Mouse (Mus musculus) bone marrow macrophage, adult 2 months (primary cell): Measurements from ENCODE around the gene Igsf3. TPM values are rescaled to one million over a fixed set of nuclear protein-coding genes. Genes with fewer than 3 reads are reported as not detected.

Experiments used
- H3K27ac ChIP-seq: 2 replicates; pipeline ENCODE4 v1.5.1; 2012; ENCODE audit warnings: low read depth, low read length; ENCODE audit not compliant: insufficient read depth
- H3K4me1 ChIP-seq: 2 replicates; pipeline ENCODE4 v1.6.1; 2012; ENCODE audit warnings: low read length; ENCODE audit not compliant: control insufficient read depth, insufficient read depth
- H3K4me3 ChIP-seq: 2 replicates; pipeline ENCODE4 v1.5.1; 2012; ENCODE audit warnings: mild to moderate bottlenecking, low read length, moderate library complexity; ENCODE audit not compliant: insufficient read depth
- CTCF ChIP-seq: IDR thresholded peaks from 2 replicates; pipeline ENCODE4 v1.5.1; 2012; ENCODE audit warnings: low read depth, mild to moderate bottlenecking, low read length, moderate library complexity
- POLR2A ChIP-seq: IDR thresholded peaks from 2 replicates; pipeline ENCODE4 v1.6.1; 2012; ENCODE audit warnings: mild to moderate bottlenecking, low read depth, low read length, borderline replicate concordance
- polyA plus RNA-seq: library from polyadenylated mRNA; stranded (reverse); fragments of >200 nt; gene quantifications from 2 replicates; pipeline ENCODE4 v1.2.4, GENCODE M21; 2012; ENCODE audit not compliant: missing spikeins, insufficient read depth, insufficient read length

Igsf3 gene
- polyA plus RNA-seq, 1 experiment, result not detected

DNA sequence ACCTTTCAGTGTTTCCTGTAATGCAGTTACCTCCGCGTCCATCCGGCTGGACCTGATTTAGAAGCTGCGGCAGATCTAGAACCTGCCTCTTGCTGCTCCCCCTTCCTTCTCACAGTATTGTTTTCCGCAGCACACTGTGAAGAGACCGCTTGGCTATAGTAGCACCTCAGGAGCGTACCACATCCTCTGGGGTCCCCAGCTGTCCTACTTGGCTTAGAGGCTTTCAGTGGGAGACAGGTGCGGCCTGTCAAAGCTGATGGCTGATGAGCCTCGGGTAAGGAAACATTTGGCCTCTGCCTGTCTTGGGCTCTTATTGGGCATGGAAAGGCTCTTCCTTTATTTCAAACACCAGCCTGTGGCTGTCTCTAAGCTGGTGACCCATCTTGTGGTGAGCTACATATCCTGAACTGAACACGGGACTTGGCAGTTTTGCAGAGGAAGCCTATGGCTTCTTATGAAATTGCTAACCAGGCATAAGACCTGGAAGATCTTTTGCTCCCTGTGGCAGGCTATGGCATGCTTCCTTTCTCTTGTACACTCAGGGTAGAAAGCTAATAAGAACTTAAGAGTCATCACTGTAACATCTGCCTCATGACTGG lies 120.6 kb downstream of the Igsf3 start:
- 0 out of 2 replicates have a peak, but pooled peaks cover 3% of the 10 kb centered on the region for H3K4me1 ChIP-seq
- no peak overlapping the region for H3K27ac ChIP-seq
- H3K4me3 ChIP-seq, result no peak overlapping the region
- no peak for TF ChIP-seq CTCF
- TF ChIP-seq POLR2A, result no peak

DNA sequence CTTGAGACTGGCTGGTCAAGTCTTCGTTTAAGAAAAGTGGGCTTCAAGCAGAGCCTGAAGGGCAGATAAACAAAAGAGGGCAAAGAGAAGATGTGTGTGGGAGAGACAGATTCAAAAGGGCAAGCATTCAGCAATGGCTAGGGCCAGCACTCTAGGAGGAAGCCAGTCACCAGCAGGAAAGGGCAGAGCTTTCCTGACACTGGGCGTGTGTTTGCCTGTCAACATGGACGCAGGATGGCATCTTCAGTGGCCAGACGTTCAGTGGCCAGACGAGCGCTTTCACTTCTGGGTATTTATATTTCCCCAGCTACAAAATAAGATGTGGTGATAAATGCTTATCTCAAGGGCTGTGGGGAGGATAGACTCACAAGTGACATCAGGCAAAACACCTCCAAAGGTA lies 123.0 kb downstream of the Igsf3 start:
- Histone ChIP-seq H3K4me3 (no peak overlapping the region), H3K4me1 (no peaks in the 10 kb centered on the region), H3K27ac (no peak overlapping the region)
- no peak for TF ChIP-seq POLR2A
- TF ChIP-seq CTCF, result no peak

DNA sequence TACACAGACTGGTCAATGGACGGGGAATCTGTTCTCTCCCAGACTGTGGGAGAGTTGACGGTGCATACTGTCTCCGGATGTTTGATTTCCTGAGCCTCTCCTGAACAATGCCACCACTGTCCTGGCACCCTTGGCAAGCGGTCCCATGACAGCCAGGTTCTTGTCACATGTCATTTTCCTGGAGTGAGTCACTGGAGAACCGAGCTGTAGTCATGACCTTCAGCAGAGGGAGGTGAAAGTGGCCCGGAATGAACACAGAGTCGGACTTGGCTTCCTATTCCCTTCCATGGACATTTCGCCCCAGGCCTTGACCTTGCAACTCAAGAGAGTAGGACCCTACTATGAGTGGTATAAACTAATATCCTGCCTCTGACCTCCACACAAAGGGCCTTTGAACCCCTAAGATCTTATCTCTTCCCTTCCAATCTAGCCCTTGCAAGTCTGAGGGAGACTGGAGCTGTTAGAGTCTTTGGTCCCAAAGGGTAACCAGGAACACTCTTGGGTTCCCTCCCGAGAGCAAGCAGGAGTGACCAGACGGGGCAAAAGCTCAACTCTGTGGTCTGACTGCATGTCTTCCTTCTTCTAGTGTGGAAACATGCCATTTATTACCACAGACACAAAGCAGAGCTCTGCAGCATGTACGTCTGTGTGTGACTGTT lies 123.6 kb downstream of the Igsf3 start:
- Histone ChIP-seq H3K4me1 (no peaks in the 10 kb centered on the region), H3K4me3 (no peak overlapping the region), H3K27ac (no peak overlapping the region)
- TF ChIP-seq CTCF, result no peak
- no peak for TF ChIP-seq POLR2A

DNA sequence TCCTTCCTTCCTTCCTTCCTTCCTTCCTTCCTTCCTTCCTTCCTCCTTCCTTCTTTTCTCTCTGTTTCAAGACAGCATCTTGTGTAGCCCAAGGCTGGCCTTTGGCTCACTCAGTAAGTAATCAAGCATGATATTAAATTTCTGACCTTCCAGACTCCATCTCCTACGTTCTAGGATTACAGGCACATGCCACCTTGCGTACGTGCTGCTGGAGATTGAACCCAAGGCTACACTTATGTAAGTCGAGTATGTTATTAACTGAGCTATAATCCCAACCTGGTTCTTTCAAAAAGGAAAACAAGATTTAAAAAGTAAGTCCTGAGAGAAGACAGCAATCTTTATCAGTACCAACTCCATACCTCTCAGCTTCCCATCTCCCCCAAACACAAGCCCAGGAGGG lies 124.7 kb downstream of the Igsf3 start:
- Histone ChIP-seq H3K4me1 (no peaks in the 10 kb centered on the region), H3K27ac (no peak overlapping the region), H3K4me3 (no peak overlapping the region)
- TF ChIP-seq CTCF (no peak), POLR2A (no peak)

DNA sequence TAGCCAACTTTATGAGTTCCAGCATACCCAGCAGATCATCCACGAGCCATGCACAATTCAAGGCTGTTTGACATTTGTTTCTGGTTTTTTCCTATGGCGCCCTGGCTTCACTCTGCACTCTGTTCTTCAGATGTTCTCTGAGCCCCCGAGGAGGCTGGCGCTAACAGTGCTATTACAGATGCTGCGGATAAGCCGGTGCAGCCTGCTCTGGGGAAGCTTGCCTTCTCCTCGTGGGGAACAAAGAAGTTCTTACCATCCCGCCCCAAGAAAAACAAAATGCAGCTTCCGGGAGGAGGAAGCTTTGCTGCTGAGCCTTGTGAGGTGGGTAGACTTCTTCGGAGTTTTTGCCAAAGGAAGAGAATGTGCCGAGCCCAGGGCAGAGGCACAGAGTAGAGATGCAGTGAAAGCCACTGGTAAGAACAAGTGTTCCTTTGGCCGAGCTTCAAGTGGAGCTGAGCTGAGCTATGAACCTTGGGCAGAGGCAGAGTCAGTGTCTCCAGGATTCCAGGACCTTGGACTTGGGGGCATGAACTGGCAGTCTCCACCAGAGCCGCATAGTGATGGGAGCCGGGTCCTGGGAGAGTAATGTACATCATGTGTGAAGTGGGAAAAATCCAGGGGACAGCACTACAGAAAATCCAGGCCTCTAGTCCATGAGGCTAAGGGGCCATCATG lies 125.3 kb downstream of the Igsf3 start:
- TF ChIP-seq CTCF (no peak), POLR2A (no peak)
- H3K4me1 ChIP-seq, result no peaks in the 10 kb centered on the region
- no peak overlapping the region for H3K27ac ChIP-seq
- H3K4me3 ChIP-seq, result no peak overlapping the region

DNA sequence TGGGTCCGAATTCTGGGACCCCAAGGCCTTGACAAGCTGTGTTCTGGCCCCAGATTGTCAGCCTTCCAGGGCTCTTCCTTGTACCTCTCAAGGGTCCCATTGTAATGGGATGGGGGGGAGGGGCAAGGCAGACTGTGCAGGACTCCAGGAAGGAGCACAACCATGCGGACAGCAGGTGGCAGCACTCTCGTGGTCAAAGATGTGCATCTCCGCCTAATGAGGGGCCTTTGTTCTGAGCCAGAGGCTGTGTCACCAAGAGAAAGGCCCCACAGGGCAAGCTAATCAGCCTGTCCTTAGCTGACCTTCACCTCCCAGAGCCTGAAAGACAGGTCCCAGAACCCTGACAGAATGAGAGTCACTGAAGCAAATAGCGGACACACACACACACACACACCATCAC lies 129.3 kb downstream of the Igsf3 start:
- Histone ChIP-seq H3K4me1 (no peaks in the 10 kb centered on the region), H3K27ac (no peak overlapping the region), H3K4me3 (no peak overlapping the region)
- peak; percentile 36 for TF ChIP-seq CTCF
- TF ChIP-seq POLR2A, result no peak

DNA sequence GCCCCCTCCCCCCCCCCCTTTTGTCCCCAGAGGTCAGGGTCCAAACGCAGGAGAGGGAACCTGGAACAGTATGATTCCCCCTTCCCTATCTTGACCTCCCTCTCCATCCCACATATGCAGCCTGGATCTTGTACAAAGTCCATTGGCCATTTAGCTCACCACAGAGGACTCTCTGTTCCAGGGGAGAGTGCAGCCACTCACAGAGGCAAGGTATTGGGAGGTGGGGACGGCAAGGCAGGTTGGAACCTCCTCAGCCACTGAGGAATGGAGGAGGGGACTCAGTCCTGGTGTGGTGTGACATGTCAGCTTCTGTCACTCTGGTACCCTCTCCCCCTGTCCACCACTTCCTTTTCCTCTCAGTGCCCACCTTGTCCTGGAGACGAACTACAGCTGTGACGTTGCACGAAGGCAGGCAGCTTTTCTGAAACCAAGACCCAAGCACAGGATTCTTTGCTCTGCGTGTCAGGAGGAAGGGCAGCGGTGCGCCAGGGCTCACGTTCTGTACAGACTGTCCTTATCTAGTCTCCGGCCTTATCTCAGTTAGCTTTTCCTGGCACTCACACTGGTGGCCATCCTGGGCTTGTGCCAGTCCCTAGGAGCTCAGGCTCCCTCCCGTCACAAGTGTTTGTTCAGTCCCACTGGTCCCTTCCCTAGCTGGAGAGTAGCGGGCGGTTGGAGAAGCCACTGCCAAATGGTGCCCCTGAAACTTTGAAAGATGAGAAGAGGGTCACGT lies 130.3 kb downstream of the Igsf3 start:
- H3K27ac ChIP-seq, result no peak overlapping the region
- TF ChIP-seq POLR2A (no peak), CTCF (no peak)
- H3K4me3 ChIP-seq, result no peak overlapping the region
- H3K4me1 ChIP-seq, result no peaks in the 10 kb centered on the region

DNA sequence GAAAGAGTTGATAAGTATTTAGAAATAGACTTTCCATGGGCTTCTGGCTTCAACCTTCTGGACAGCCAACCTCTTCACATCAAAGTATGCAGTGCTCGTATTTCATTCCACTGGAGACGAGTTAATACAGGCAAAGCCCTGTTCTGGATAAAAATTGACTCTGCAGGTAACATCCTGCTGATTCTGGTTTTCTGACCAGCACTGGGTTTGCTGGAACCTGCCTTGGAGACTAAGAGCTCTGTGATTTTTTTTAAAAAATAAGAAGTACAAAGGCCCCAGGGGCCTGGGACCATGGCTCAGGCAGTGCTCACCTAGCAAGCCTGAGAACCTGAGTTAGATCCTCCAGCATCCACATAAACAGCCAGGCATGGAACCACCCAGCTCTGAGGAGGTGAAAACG lies 130.9 kb downstream of the Igsf3 start:
- H3K4me1 ChIP-seq, result no peaks in the 10 kb centered on the region
- TF ChIP-seq POLR2A (no peak), CTCF (no peak)
- no peak overlapping the region for H3K4me3 ChIP-seq
- H3K27ac ChIP-seq, result no peak overlapping the region

DNA sequence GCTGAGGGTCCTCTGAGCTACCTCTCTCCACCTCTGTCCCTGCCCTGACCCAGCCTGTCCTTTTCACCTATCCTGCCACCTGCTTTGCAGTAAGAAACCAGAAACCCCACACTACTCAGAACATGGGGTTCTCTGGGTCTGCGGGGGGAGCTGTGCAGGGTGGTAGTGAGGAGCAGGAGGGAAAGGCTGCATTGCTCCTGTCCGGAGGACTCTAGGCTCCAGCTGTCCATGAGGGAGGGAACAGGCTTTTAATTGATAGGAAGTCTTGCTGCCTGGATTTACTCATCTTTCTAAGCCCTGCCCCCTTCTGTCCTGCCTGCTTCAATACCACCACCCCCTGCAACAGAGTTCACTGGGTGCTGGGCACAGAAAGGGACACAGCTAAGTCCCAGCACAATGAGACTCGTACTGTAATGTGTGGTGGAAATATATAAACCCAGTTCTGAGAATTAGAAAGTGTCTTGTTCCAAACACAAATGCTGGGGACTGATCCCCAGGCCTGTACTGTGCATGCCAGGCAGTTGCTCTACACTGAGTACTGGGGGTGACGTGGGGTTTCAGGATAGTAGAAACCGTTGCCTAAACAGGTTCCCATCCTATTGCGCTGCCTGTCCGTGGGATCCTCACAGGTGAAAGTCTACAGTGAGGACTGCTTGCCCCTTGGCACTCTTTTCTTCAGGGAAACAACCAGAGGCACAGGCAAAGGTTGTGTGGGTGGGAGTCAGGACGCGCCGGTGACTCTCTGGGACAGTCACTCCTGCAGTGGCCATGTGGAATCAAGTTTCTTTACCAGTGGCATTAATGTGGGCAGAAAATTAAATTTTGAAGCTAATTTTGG lies 133.0 kb downstream of the Igsf3 start:
- Histone ChIP-seq H3K4me3 (no peak overlapping the region), H3K27ac (no peak overlapping the region), H3K4me1 (no peaks in the 10 kb centered on the region)
- TF ChIP-seq POLR2A (no peak), CTCF (no peak)

DNA sequence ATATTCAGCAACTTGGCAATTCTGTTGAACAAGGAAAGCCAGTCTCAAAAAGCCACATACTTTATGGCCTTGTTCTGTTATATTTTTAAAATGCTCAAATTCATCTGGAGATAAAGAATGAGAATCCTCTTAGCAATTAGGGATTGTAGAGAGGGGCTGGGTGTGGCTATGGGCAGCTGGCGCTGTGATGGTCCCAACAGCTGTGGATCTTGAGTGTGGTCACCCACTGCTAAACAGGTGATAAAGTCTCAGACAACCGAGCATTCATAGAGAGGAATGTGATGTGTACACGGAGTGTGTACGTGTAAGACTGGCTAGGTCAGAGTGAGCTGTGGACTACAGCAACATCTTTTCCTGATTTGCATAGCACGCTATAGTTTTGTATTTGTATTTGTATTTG lies 133.7 kb downstream of the Igsf3 start:
- Histone ChIP-seq H3K4me1 (no peaks in the 10 kb centered on the region), H3K4me3 (no peak overlapping the region), H3K27ac (no peak overlapping the region)
- TF ChIP-seq POLR2A, result no peak
- TF ChIP-seq CTCF, result no peak

Other genes with a start within 250 kb of the Igsf3 start
- not detected in 2 replicates for gene Cd2, start 89.1 kb upstream of the Igsf3 start, polyA plus RNA-seq
- 152 and 178 TPM in 2 replicates for gene Atp1a1, start 227.6 kb downstream of the Igsf3 start, polyA plus RNA-seq